Mouse (Mus musculus) erythroblast, embryonic 14.5 days (primary cell): Measurements from ENCODE around the gene U2af2.

Experiments
- GATA1 ChIP-seq: IDR thresholded peaks from 2 replicates; pipeline ENCODE4 v1.6.1; 2012; ENCODE audit warnings: low read length, inconsistent platforms, mixed read lengths
- TAL1 ChIP-seq: IDR thresholded peaks from 3 replicates; pipeline ENCODE4 v1.6.1; 2012; ENCODE audit warnings: low read length, inconsistent platforms, mixed read lengths

GRCm38 (mm10) chr7:5052931-5053343 is 9.0 kb upstream of the U2af2 start:
- TF ChIP-seq GATA1 = no peak
- no peak for TF ChIP-seq TAL1
